Mouse (Mus musculus): ENCODE data around the gene Hhipl1.

- TF ChIP-seq CTCF (IDR thresholded peaks at IDR 0.05; ENCODE audit: control insufficient read depth, insufficient read depth, insufficient read length): no peak
- TF ChIP-seq CEBPB (IDR thresholded peaks at IDR 0.05; ENCODE audit: low read depth): no peak
- no peak for TF ChIP-seq MYOG (IDR thresholded peaks at IDR 0.05; ENCODE audit: control insufficient read depth, extremely low read depth, insufficient read length)
- no peak for TF ChIP-seq MAX (IDR thresholded peaks at IDR 0.05)
- TF ChIP-seq USF1 (IDR thresholded peaks at IDR 0.05; ENCODE audit: low read depth): no peak
- no peak for TF ChIP-seq MYOD1 (IDR thresholded peaks at IDR 0.05; ENCODE audit: control insufficient read depth, insufficient read length, low read depth)
- TF ChIP-seq FOSL1 (IDR thresholded peaks at IDR 0.05; ENCODE audit: insufficient read depth, low read length, poor library complexity, severe bottlenecking): no peak
Observed at GRCm38 (mm10) chr12:108327889-108328491, 21.9 kb downstream of the Hhipl1 start.
